Mouse (Mus musculus): ENCODE data around the gene Hk2.

GRCm38 (mm10) chr6:82754769-82755168 lies 19.5 kb downstream of the Hk2 start:
- no peak for TF ChIP-seq EP300 (IDR thresholded peaks at IDR 0.05)
- no peak for TF ChIP-seq CTCF (IDR thresholded peaks at IDR 0.05)

All from lung, postnatal 0 days (tissue).